ENCODE assay signal across 1 mouse cellular context in the genomic region with DNA sequence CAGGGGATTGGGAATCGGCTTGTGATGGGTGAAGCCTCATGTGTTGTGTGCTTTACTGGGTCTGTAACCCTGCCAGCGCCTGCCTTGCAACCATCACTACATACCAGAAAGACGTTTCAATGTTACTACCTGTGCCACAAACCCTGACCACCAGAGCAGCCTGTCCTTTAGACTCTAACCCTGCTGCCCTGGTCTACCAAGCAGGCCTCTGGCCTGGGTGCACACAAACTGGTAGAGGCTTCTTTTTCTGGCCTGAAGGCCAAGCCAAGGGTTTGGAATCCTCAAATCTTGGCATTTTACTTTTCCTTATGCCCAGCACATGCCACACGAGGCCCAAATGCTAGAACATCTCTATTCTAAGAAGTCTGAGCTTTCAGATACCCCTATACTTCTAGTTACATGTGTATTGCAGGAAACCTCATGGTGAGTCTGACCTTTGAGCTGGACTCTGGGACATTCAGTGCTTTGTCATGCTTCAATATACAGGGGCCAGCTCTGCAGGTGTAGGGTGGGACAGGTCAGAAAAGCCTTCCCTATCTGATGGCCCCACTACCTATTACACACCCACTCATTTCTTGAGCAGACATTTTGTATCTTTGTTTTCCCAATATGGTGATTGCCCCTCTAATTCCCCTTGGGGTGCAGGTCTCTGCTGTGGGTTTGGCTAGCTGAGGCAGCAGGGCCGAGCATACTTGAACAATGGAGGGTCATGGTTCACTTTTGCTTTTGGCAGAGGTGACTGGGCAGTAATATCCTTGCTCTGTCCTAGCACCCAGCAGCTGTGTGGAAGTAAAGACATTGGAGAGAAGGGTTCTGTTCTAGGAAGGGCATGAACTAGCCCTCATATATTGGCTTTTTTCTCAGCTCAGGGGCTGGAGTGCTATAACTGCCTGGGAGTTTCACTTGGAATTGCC.
TF ChIP-seq lines count a peak whose summit lies in the region.

No protein-coding gene starts in this region.

TF ChIP-seq in myocyte, 11 proteins besides CTCF, POLR2A, EP300 and RAD21:
- TF ChIP-seq TCF3 (IDR thresholded peaks at IDR 0.05; ENCODE audit: insufficient read length, low read depth) (no peak), REST (IDR thresholded peaks at IDR 0.05; ENCODE audit: insufficient read depth, insufficient read length) (no peak), USF1 (IDR thresholded peaks at IDR 0.05; ENCODE audit: low read depth) (no peak), MYOG (IDR thresholded peaks at IDR 0.05; ENCODE audit: control insufficient read depth in 1 of 3, insufficient read depth in 1 of 3, insufficient read length in 2 of 3, low read depth in 2 of 3) (no peak)
